ENCODE assay signal across 21 mouse cellular contexts in genomic region chr2:105684991-105685650, GRCm38 (mm10). TPM values are rescaled to one million over a fixed set of nuclear protein-coding genes. Genes with fewer than 3 reads are reported as not detected.
A peak's percentile ranks its signal among the peaks of the same experiment; 100 is the strongest.
DNase-seq lines count a peak whose midpoint lies in the region; ATAC-seq and TF ChIP-seq lines count a peak whose summit lies in the region.
"Had no signal": no experiment of that assay in that cellular context is flagged by ENCODE, and none has a peak within 500 bp of the region (broad histone marks: within the 10 kb centered on the region; RNA-seq: fewer than 3 reads in every experiment).

No protein-coding gene starts in this region.

- ATAC-seq in stomach, postnatal 0 days (ENCODE audit: low FRiP score, low TSS enrichment) = no peak
- ATAC-seq: inflammation-experienced regulatory T-cells, adult 6 months had no signal

- TF ChIP-seq CTCF in cerebellum, adult 2 months (IDR thresholded peaks at IDR 0.05; ENCODE audit: borderline replicate concordance, insufficient read depth, low read depth, low read length) = no peak
- no peak for TF ChIP-seq CTCF in stomach, postnatal 0 days (IDR thresholded peaks at IDR 0.05; ENCODE audit: low read depth)

- H3K27ac ChIP-seq in cerebellum, adult 2 months (ENCODE audit: insufficient read depth, low read length) = peak overlapping the region; percentile 97
- H3K27ac ChIP-seq in limb, embryonic 10.5 days = no peak overlapping the region
- no peak overlapping the region for H3K27ac ChIP-seq in stomach, postnatal 0 days (replicated peaks)
- H3K27ac ChIP-seq: kidney, postnatal 0 days; liver, embryonic 15.5 days; neural tube, embryonic 12.5 days had no signal

- peak; percentile 57 to 72 for DNase-seq in cerebellum, adult 2 months
- DNase-seq in cerebellum, adult 9-11 months = no peak
- peak; percentile 30 for DNase-seq in testis, postnatal 10 days (ENCODE audit: low spot score)
- DNase-seq in testis, postnatal 14 days (ENCODE audit: low spot score) = no peak
- DNase-seq in limb, embryonic 10.5 days (ENCODE audit: low spot score) = peak; percentile 35
- DNase-seq in stomach, postnatal 0 days (ENCODE audit: low spot score) = peak; percentile 12
- DNase-seq in thymus, postnatal 4 days = no peak
- DNase-seq in kidney, postnatal 10 days = no peak
- DNase-seq: adrenal gland, postnatal 36 days; gastrocnemius, postnatal 10 days; layer of hippocampus, adult 9-11 months; left cerebral cortex, postnatal 4 days; lung, postnatal 4 days; right cerebral cortex, postnatal 14 days; thymus, postnatal 14 days had no signal

- H3K27me3 ChIP-seq in cerebellum, adult 2 months (ENCODE audit: control insufficient read depth, insufficient read depth, low read length) = no peaks in the 10 kb centered on the region
- H3K27me3 ChIP-seq in limb, embryonic 10.5 days (ENCODE audit: low read depth, poor library complexity, severe bottlenecking) = peaks cover 100% of the 10 kb centered on the region
- H3K27me3 ChIP-seq in stomach, postnatal 0 days (ENCODE audit: control insufficient read depth, insufficient read depth, low read length) = peaks cover 27% of the 10 kb centered on the region

- no peaks in the 10 kb centered on the region for H3K9me3 ChIP-seq in limb, embryonic 10.5 days (replicated peaks)
- no peaks in the 10 kb centered on the region for H3K9me3 ChIP-seq in stomach, postnatal 0 days (ENCODE audit: control insufficient read depth, low read length)
- H3K9me3 ChIP-seq: heart, embryonic 12.5 days; liver, embryonic 15.5 days; neural tube, embryonic 12.5 days had no signal

- no peak for TF ChIP-seq POLR2A in cerebellum, adult 2 months (IDR thresholded peaks at IDR 0.05; ENCODE audit: borderline replicate concordance, insufficient read depth, low read length)

- no peak for TF ChIP-seq EP300 in stomach, postnatal 0 days (optimal IDR thresholded peaks at IDR 0.05)

- 15% methylated on average over 11 of the region's 11 CpGs for WGBS in cerebellum, adult 2 months
- 1% methylated on average over 11 of the region's 11 CpGs for WGBS in limb, embryonic 10.5 days
- 7% methylated on average over 11 of the region's 11 CpGs for WGBS in stomach, postnatal 0 days

- H3K9ac ChIP-seq in stomach, postnatal 0 days (ENCODE audit: low read length) = no peak overlapping the region
- H3K9ac ChIP-seq: heart, embryonic 12.5 days; liver, embryonic 15.5 days; neural tube, embryonic 12.5 days had no signal

- no peak overlapping the region for H3K4me2 ChIP-seq in stomach, postnatal 0 days (replicated peaks; ENCODE audit: low read depth)
- H3K4me2 ChIP-seq: heart, embryonic 12.5 days; liver, embryonic 15.5 days had no signal

- H3K4me1 ChIP-seq in cerebellum, adult 2 months (ENCODE audit: control insufficient read depth, insufficient read depth, low read length) = peaks cover 4% of the 10 kb centered on the region; the same call in 1 of the 2 replicates
- peaks cover 54% of the 10 kb centered on the region for H3K4me1 ChIP-seq in limb, embryonic 10.5 days
- no peaks in the 10 kb centered on the region for H3K4me1 ChIP-seq in stomach, postnatal 0 days (replicated peaks; ENCODE audit: control insufficient read depth, insufficient read depth)

- H3K4me3 ChIP-seq in cerebellum, adult 2 months (replicated peaks; ENCODE audit: insufficient read depth, low read depth, low read length) = peak overlapping the region; percentile 35
- no peak overlapping the region for H3K4me3 ChIP-seq in limb, embryonic 10.5 days
- H3K4me3 ChIP-seq in stomach, postnatal 0 days (ENCODE audit: low read depth, low read length) = no peak overlapping the region
- H3K4me3 ChIP-seq: erythroblast, embryonic 14.5 days; heart, embryonic 12.5 days; liver, embryonic 15.5 days; neural tube, embryonic 12.5 days had no signal

- H3K36me3 ChIP-seq in limb, embryonic 10.5 days = no peaks in the 10 kb centered on the region
- H3K36me3 ChIP-seq in stomach, postnatal 0 days (ENCODE audit: control insufficient read depth, insufficient read depth, low read length) = no peaks in the 10 kb centered on the region
- H3K36me3 ChIP-seq: heart, embryonic 12.5 days; liver, embryonic 15.5 days; neural tube, embryonic 12.5 days had no signal

RNA-seq across cellular contexts. Expression of gene Pax6, which starts 16.4 kb away (rescaled TPM):
- 84.5 and 103 TPM in 2 replicates for polyA plus RNA-seq in cerebellum, adult 2 months (2012; rRNA removed)
- 0.09 and 0.15 TPM in 2 replicates for polyA plus RNA-seq in limb, embryonic 10.5 days (2016; fragmentation: Nextera tagmentation; extraction: Ambion mirVana)
- 0.63 and 0.67 TPM in 2 replicates for polyA plus RNA-seq in stomach, postnatal 0 days (2015; fragmentation: Nextera tagmentation; extraction: Ambion mirVana)
- polyA plus RNA-seq: liver, embryonic 15.5 days had no signal

Comparison
In these comparisons a context has a peak if more than half of its experiments do, and no peak if none do; other contexts are left out.
1. DNase-seq: peak in cerebellum, adult 2 months (2 of 2), testis, postnatal 10 days (single experiment), limb, embryonic 10.5 days (single experiment) and stomach, postnatal 0 days (single experiment); none in cerebellum, adult 9-11 months (single experiment), testis, postnatal 14 days (single experiment), thymus, postnatal 4 days (single experiment) and kidney, postnatal 10 days (single experiment).
2. RNA of gene Pax6, which starts 16.4 kb away (polyA plus RNA-seq): 84.5 to 103 TPM in cerebellum, adult 2 months; 0.63 to 0.67 TPM in stomach, postnatal 0 days and 0.09 to 0.15 TPM in limb, embryonic 10.5 days; every median in the first group is over 10 times any median in the second.